Mouse (Mus musculus): ENCODE results near the gene Cyp4f40.
"Not testable (repeated sequence)": the region's sequence is repeated elsewhere in the genome, so short reads cannot be mapped to it uniquely, and the experiment has no call there.

The Cyp4f40 gene

DNA sequence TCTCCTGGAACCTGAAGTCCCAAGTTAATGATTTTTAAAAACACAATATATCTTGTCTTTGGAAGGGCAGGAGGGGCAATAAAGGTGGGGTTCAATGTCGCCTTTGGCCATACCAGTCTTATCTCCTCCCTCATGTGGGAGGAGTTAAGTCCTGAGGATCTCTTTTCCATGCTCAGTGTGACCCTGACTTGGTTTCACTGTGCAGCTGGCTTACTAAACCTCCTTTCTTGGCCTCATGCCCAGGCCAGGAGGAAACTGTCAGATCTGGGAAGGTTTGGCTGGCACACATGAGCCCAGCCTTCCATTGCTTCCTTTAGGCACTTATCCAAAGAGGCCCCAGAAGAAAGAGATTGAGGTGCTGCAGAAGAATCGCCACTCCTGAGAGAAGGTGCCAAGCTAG lies at the start of gene Cyp4f40:
Gene Cyp4f40 (plus strand): TSS at position 189 of the 400 bp plus-strand sequence.
- in situ Hi-C loops (cut with MboI; ENCODE audit: low pct_unique_long_range_greater_than_20kb in 1 of 2, low sequenced_read_pairs in 2 of 2, unreplicated experiment in 1 of 2) = no loop called here

DNA sequence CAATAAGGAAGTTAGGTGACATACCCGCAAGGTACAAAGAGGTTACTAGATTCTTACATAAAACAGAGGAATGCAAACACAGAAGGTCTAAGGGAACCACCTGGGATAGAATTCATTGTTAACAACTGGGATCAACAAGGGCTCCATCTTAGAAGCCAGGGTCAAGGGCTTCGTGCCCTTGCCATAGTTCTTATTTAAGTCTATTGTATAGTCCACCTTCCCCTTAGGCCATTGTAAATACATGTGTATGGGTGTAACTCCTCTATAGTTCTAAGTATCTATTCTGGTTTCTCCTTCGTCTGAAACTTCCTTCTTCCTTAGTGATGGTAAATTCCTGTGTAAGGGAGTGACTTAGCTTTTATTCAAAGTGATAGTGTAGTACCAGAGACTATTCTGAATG lies 48.5 kb upstream of the Cyp4f40 start:
- in situ Hi-C loops (cut with MboI; ENCODE audit: low pct_unique_long_range_greater_than_20kb in 1 of 2, low sequenced_read_pairs in 2 of 2, unreplicated experiment in 1 of 2) = loop anchor here in 1 of 2 experiments (25.0 kb wide), 1 partner anchor 727 kb away; no protein-coding TSS in a partner anchor

DNA sequence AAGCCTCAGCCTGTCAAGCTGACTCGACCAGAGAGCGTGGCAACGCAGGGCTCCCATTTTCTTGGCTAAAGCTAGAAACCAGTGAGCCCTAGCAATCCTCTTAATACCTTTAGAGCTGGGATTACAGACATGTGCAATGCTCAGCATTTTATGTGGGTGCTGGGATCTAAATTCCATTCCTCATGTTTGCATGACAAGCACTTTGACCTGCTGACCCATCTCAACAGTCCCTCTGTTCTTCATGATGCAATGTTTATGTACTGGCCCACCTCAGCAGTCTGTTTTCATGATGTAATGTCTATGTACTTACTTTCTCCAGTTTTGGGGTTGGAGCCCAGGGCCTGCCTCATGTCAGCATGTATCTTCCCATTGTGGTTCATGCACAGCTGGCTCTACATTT lies 47.8 kb upstream of the Cyp4f40 start:
- in situ Hi-C loops (cut with MboI; ENCODE audit: low pct_unique_long_range_greater_than_20kb in 1 of 2, low sequenced_read_pairs in 2 of 2, unreplicated experiment in 1 of 2) = loop anchor here in 1 of 2 experiments (25.0 kb wide), 1 partner anchor 726 kb away; no protein-coding TSS in a partner anchor

DNA sequence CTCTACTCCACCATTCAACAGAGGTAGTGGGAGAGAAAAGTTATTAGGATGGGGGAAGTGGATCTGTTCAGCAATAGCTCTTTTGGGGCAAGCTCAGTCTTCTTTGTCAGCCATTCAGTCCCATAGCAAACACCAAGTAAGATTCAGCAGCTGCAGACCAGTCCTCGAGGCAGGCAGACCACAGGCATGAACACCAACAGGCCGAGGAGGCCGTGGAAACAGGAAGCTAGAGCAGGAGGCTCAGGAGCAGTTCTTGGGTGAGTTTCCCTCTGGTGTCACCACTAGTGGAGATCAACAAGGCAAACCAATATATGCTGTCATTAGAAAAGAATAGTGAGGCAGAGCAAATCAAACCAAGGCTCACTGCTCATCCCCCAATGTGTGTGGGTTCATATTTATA lies 46.3 kb upstream of the Cyp4f40 start:
- in situ Hi-C loops (cut with MboI; ENCODE audit: low pct_unique_long_range_greater_than_20kb in 1 of 2, low sequenced_read_pairs in 2 of 2, unreplicated experiment in 1 of 2) = loop anchor here in 1 of 2 experiments (25.0 kb wide), 1 partner anchor 725 kb away; no protein-coding TSS in a partner anchor

DNA sequence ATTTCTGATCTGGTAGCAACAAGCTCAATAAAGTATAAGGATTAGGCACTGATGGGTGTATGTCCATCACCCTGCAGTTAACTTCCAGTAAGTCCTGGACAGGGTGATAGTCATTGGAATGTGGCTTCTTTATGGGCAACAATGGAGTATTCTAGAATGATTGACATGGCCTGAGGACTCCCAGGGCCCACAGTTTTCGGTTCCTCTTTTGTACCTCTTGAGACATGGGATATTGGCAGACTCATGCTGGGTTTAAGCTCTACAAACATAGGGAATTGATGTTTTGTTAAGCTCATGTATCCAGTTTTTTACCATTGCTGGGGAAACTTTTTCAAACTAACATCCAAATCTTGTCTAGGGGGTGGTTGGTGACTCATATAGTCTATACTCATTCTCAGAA lies 41.4 kb upstream of the Cyp4f40 start:
- in situ Hi-C loops (cut with MboI; ENCODE audit: low pct_unique_long_range_greater_than_20kb in 1 of 2, low sequenced_read_pairs in 2 of 2, unreplicated experiment in 1 of 2) = loop anchor here in 1 of 2 experiments (25.0 kb wide), 1 partner anchor 720 kb away; no protein-coding TSS in a partner anchor

DNA sequence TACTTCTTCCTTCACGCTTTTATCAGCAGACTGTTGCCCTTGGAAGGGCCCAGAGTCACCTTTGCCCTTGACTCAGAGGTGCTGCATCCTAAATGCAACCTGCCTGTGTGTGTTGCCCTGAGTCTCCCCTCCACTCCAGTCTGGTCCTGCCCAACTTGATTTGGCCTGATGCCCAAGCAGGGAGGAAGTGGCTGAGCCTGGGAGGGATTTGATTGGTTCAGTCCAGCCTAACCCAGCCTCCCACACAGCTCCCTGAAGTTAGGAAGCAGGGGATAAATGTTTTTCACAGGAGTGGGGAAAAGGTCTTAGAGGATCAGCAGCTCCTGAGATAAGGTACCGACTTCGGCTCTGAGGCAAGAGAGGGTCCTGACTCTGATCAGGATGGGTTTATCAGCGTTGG lies 37.7 kb upstream of the Cyp4f40 start, which contains the start of gene Cyp4f37:
Gene Cyp4f37 (plus strand): TSS at position 292 of the 400 bp plus-strand sequence.
- in situ Hi-C loops (cut with MboI; ENCODE audit: low pct_unique_long_range_greater_than_20kb in 1 of 2, low sequenced_read_pairs in 2 of 2, unreplicated experiment in 1 of 2) = loop anchor here in 1 of 2 experiments (25.0 kb wide), 1 partner anchor 716 kb away; no protein-coding TSS in a partner anchor

DNA sequence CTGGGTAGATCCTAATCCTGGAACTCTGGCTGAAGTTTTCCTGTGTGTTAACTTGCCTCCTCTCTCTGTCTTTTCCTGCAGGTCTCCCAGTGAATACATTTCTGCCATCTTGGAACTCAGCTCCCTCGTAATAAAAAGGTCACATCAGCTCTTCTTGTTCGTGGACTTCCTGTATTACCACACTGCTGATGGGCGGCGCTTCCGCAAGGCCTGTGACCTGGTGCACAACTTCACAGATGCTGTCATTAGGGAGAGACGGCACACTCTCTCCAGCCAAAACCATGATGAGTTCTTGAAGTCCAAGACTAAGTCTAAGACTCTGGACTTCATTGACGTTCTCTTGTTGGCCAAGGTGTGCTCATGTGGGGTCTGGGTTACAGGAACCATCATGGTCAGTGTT lies 29.0 kb upstream of the Cyp4f40 start:
- in situ Hi-C loops (cut with MboI; ENCODE audit: low pct_unique_long_range_greater_than_20kb in 1 of 2, low sequenced_read_pairs in 2 of 2, unreplicated experiment in 1 of 2) = not testable (repeated sequence)

DNA sequence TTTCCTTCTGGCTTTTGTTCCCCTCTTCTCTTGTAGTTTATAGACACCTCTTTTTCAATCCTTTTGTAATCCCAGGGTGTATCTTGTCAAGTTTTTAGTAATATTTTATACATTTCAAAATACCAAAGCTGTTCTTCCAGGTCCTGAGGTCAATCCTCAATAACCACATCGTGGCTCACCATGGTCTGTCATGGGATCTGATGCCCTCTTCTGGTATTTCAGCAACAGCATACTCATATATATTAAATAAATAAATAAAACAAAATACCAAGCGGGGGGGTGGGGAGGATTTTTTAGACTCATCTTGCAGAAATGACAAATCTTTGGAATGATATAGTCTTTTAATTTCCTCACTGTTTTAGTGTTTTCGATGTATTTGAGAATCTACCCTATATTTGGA lies 26.8 kb upstream of the Cyp4f40 start:
- in situ Hi-C loops (cut with MboI; ENCODE audit: low pct_unique_long_range_greater_than_20kb in 1 of 2, low sequenced_read_pairs in 2 of 2, unreplicated experiment in 1 of 2) = no loop called here

DNA sequence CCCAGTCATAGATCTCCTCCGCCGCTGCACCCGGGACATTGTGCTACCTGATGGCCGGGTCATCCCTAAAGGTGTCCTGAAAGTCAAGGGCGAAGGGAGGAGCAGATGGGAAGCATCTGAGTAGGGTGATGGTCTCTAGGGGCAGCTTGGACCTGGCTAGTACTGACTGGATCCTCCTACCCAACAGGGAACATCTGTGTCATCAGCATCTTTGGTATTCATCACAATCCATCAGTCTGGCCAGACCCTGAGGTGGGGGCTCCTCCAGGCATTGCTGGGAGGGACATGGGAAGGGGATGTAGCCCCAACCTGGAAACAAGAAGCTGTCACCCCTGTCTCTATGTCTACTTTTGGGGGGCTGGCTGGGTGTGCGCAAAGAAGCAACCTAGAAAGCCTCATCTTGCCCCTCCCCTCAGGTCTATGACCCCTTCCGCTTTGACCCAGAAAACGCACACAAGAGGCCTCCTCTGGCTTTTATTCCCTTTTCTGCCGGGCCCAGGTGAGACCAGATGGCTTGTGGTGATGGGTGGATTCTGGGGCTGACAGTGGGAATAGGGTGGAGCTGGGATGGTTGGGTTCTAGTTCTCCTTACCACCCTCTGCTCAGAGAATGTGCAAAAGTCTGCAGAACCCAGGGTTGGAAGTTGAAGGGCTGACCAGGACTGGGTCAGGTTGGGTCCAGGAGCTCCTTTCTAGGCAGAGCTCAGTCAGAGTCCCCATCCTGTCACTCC lies 24.3 kb upstream of the Cyp4f40 start:
- in situ Hi-C loops (cut with MboI; ENCODE audit: low pct_unique_long_range_greater_than_20kb in 1 of 2, low sequenced_read_pairs in 2 of 2, unreplicated experiment in 1 of 2) = not testable (repeated sequence)

DNA sequence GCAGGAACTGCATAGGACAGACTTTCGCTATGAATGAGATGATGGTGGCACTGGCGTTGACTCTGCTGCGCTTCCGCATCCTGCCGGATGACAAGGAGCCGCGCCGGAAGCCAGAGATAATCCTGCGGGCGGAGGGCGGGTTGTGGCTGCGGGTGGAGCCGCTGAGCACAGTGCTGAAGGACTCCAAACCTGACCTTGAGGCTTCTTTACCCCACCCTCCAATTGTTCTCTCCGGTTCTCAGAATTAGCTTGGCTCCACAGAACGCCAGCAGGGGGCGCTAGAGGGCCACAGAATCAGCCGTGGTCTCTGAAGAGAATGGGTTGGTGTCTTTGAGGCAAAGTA lies 23.8 kb upstream of the Cyp4f40 start:
- in situ Hi-C loops (cut with MboI; ENCODE audit: low pct_unique_long_range_greater_than_20kb in 1 of 2, low sequenced_read_pairs in 2 of 2, unreplicated experiment in 1 of 2) = no loop called here

DNA sequence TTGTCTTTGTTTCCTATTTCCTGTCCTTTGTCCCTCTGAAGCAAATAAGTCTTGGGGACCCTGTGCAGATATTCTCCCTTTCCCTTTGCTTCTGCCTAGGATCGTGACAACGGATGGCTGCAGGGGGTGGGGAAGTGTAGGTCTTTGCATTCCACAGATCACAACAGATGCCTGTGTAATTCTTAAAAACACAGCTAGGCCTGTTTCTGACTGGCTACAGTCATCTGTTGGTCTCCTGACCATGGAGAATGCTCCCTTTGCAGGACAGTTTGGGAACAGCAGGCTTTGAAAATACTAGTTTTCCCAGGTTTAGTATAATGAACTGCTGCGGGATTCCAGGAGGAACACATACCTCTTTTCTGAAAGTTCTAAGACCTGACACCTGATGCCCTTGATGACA lies 22.4 kb upstream of the Cyp4f40 start:
- in situ Hi-C loops (cut with MboI; ENCODE audit: low pct_unique_long_range_greater_than_20kb in 1 of 2, low sequenced_read_pairs in 2 of 2, unreplicated experiment in 1 of 2) = no loop called here

DNA sequence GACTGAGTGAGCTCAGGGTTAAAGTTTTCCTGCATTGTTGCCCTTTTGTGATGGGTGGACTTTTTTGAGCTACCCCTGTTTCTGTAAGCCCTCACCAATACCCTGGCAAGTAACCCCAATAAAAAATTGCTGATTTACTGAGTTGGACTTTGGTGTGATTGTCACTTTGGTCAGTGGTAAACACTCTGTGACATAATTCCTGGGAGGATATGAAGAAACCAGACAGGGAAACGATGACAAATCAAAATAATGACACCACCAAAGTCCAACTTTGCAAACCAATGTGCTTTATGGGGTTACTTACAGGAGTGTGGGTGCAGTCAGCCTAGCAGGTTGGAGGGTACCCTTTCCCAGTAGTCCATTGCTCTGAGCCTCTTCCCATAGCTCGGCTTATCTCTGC lies 21.5 kb upstream of the Cyp4f40 start:
- in situ Hi-C loops (cut with MboI; ENCODE audit: low pct_unique_long_range_greater_than_20kb in 1 of 2, low sequenced_read_pairs in 2 of 2, unreplicated experiment in 1 of 2) = no loop called here

DNA sequence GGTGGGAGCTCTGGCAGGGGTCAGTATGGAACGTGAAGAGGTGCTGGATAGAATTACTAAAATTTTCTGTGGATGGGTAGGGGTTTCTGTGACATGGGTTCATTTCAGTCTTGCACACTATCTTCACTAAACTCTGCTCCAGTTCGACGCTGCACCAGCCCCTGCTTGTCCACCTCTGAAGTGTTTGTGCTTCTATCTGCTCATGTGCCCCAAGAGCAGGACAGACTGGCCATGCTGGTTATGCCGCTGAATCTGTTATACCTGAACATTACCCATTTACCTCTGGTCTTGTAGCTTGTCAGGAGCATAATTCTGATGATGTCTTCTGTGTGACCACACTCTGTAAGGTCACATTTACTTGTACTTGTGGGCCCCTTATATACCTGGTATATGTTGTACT lies 12.1 kb upstream of the Cyp4f40 start:
- in situ Hi-C loops (cut with MboI; ENCODE audit: low pct_unique_long_range_greater_than_20kb in 1 of 2, low sequenced_read_pairs in 2 of 2, unreplicated experiment in 1 of 2) = no loop called here

DNA sequence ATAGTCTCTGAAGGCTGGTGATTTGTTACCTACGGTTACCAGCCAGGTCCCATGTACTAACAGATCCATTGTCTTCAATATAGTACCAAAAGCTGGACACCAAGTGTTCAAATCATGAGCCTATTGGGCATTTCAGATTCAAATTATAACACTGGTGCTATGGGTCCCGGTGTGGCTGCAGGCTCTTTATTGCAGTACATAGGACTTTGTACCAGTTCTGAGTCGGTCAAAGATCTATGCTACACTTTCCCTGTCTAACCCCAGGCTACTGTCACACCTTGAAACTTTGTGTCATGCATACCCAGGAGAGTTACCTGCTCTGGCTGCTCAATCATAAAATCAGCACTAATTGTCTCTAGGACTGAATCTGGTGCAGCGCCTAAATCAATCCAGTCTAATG lies 4.8 kb upstream of the Cyp4f40 start:
- in situ Hi-C loops (cut with MboI; ENCODE audit: low pct_unique_long_range_greater_than_20kb in 1 of 2, low sequenced_read_pairs in 2 of 2, unreplicated experiment in 1 of 2) = no loop called here

DNA sequence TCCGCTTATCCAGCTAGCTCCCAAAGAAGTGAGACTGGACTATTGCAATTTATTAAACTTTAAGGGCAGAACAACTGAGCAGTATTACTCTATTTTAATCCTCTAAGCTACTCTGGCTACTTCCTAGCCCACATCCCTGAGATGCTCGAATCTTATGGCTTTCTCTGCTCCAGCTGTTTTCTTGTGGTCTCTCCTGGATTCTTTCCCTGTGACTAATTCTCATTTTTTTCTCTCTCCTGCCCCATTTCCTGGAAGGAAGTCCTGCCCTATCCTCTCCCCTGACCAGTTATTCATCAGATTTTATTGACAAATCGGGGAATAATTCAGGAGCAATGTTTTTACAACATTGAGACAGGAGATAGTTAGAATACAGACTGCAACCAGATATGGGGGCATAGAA lies 1.7 kb upstream of the Cyp4f40 start:
- in situ Hi-C loops (cut with MboI; ENCODE audit: low pct_unique_long_range_greater_than_20kb in 1 of 2, low sequenced_read_pairs in 2 of 2, unreplicated experiment in 1 of 2) = no loop called here

DNA sequence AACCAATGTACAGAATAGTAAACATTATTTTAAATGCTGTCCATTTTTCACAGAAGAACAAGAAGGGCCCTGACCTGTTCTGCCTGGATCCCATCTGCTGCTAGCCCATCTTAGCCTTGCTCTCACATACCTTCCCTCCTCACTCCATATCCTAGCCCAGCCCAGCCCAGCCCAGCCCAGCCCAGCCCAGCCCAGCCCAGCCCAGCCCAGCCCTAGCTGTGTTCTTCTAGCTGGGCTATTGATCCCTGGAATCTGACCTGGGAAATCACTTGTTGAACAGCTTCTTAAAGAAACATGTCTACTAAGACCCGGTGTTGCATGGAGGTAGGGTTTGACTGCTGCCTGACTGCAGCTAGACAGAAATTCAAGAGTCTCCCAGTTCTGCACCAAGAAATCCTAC lies 454 bp upstream of the Cyp4f40 start:
- in situ Hi-C loops (cut with MboI; ENCODE audit: low pct_unique_long_range_greater_than_20kb in 1 of 2, low sequenced_read_pairs in 2 of 2, unreplicated experiment in 1 of 2) = no loop called here

DNA sequence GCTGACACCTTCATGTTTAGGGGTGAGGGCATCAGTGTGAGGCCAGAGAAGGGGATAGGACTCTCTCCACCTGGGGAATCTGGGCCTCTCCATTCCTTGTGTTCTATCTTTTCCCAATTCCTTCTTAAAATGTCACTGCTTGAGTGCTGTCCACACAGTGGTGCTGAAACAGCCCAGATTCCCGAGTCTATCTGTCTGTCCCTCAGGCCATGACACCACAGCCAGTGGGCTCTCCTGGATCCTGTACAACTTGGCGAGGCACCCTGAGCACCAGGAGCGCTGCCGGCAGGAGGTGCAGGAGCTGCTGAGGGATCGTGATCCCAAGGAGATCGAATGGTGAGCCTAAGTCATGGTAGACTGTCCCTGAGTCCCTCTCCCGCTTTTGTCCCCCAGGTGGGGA lies 15.3 kb downstream of the Cyp4f40 start:
- in situ Hi-C loops (cut with MboI; ENCODE audit: low pct_unique_long_range_greater_than_20kb in 1 of 2, low sequenced_read_pairs in 2 of 2, unreplicated experiment in 1 of 2) = no loop called here

DNA sequence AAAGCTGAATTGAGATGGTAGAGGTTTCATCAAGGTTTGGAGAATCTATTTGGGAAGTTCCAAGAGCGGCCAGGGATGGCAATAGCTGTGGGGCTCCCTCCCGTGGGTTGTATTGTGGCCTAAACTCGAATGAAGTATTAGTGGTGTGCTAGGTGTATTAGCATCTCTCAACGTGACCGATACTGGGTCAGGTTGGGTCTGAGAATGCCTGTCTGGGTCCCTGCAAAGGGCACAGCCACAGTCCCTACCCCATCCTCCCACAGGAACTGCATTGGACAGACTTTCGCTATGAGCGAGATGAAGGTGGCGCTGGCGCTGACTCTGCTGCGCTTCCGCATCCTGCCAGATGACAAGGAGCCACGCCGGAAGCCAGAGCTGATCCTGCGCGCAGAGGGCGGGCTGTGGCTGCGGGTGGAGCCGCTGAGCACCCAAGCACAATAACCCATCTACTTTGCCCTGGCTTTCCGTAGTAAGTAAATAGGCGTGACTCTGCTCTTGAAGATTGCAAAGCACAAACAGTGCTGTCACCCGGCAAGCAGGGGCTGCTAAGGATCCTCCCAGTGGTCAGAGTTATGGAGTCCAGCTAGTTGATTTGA lies 17.4 kb downstream of the Cyp4f40 start:
- in situ Hi-C loops (cut with MboI; ENCODE audit: low pct_unique_long_range_greater_than_20kb in 1 of 2, low sequenced_read_pairs in 2 of 2, unreplicated experiment in 1 of 2) = no loop called here

DNA sequence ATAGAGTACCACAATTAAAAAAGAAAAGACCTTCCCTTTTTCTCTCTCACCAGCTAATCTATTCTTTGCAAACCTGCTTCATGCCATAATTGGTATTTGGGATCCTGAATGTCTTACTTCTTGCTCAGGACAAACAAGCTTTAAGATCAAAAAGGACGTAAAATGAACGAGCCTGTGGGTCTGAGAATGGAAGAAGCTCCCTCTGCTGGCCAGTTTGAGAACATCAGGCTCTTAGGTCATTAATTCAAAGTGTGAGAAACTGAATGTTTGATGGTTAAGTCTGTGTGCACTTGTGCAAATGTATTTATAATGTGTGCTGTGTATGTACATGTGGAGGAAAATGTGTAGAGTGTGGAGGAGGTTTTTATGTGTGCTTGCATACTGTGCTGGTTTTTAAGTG lies 21.7 kb downstream of the Cyp4f40 start:
- in situ Hi-C loops (cut with MboI; ENCODE audit: low pct_unique_long_range_greater_than_20kb in 1 of 2, low sequenced_read_pairs in 2 of 2, unreplicated experiment in 1 of 2) = no loop called here
